Mouse (Mus musculus) liver, adult 2 months (tissue): Measurements from ENCODE around the gene Zfp651.

Experiments
- CTCF ChIP-seq: fragments of 200-500 bp; IDR thresholded peaks from 2 replicates; pipeline ENCODE4 v1.5.1; 2011; ENCODE audit warnings: low read depth, low read length, control low read depth
- POLR2A ChIP-seq: fragments of 200-500 bp; IDR thresholded peaks from 2 replicates; pipeline ENCODE4 v1.6.1; 2011; ENCODE audit warnings: low read length, control low read depth; ENCODE audit not compliant: insufficient read depth; ENCODE audit errors: extremely low read depth

DNA sequence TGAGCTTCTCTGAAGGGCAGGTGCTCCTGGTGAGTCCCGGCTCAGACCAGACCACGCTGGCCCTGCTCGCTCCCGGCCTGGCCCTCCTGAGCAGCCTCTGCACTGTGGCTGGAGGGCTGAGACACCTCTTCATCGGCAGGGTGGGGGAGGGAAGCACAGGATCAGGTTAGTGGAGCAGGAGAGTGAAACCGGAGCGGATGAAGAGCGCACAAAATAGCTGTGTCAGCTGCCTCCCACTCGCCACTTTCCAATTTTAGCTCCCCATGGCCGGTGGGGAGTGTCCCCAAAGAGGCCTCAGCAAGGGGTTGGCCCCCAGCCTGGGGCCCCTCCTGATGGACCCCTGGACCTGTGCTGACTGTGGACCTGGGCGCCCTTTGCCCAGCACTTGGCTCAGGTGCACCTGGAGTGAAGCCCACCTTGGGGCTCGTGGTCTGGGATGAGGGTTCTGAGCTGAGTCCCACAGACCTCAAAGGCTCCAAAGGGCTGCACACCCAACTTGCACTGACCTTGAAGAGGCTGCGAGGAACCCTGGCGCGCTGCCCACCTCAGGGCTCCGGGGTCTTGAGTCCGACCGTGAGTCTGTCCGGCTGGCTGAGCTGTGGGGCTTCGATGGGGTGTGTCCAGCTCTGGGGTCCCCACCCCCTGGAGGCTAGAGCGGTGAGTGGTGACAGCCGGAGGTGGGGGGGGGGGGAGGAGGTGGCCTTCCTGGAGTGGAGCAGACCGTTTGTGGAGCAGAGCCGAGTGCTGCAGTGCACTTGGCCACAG is 32.8 kb downstream of the Zfp651 start, which contains the start of gene Hhatl:
- no peak for TF ChIP-seq CTCF
- no peak for TF ChIP-seq POLR2A
